Mouse (Mus musculus) testis, adult 2 months (tissue): ENCODE measurements at regions not wholly inside any gene's neighbourhood (a gene's known extent, or its start where the extent isn't known, plus 50 kb on each side); places are given as distances from the start of the nearest gene placed in this dataset.

Experiments
- CTCF ChIP-seq: fragments of 200-500 bp; IDR thresholded peaks from 2 replicates; pipeline ENCODE4 v1.5.1; 2012; ENCODE audit warnings: low read depth, mild to moderate bottlenecking, inconsistent platforms, low read length, moderate library complexity; ENCODE audit not compliant: control insufficient read depth, insufficient read depth, insufficient replicate concordance
- POLR2A ChIP-seq: fragments of 200-500 bp; IDR thresholded peaks from 2 replicates; pipeline ENCODE4 v1.6.1; 2012; ENCODE audit warnings: low read depth, mild to moderate bottlenecking, inconsistent platforms, low read length, moderate library complexity; ENCODE audit not compliant: control insufficient read depth

- no peak for TF ChIP-seq POLR2A
- no peak for TF ChIP-seq CTCF
Observed at GRCm38 (mm10) chr15:88507886-88508285, 92.2 kb upstream of the Zdhhc25 start.
